Mouse (Mus musculus) brain, embryonic 14.5 days (tissue): ENCODE results near the gene P2rx5.

Source experiments
- CTCF ChIP-seq: fragments of 200-500 bp; IDR thresholded peaks from 2 replicates; pipeline ENCODE4 v1.5.1; 2012; ENCODE audit warnings: inconsistent platforms, mild to moderate bottlenecking, moderate library complexity, borderline replicate concordance; ENCODE audit not compliant: insufficient read depth, insufficient read length; ENCODE audit errors: extremely low read depth
- POLR2A ChIP-seq: fragments of 200-500 bp; IDR thresholded peaks from 2 replicates; pipeline ENCODE4 v1.6.1; 2012; ENCODE audit warnings: mild to moderate bottlenecking, inconsistent platforms, borderline replicate concordance; ENCODE audit not compliant: poor library complexity, insufficient read depth, insufficient read length, severe bottlenecking; ENCODE audit errors: extremely low read depth

DNA sequence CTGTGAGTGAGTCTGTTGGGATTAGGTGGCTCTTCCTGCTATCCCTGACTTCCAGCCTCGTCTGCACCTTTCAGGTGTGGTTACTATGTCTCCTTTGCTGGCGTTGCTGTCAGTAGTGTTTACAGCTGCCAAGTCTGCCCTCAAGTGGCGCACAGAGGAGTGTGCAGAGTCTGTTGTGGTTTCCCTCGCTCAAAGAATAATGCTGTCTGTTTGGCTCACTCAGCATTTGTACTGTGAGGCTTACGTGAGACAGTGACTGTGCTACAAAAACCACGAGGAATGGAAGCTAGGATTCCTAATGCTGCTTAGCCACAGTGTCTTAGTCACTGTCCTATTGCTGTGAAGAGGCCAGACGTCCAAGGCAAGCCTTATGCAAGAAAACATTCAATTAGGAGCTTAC lies 29.2 kb upstream of the P2rx5 start:
- TF ChIP-seq CTCF = peak; percentile 9; the same call in 1 of the 2 replicates
- TF ChIP-seq POLR2A = no peak
